ENCODE assay signal across 9 mouse cellular contexts in genomic region chr11:102393719-102394420, GRCm38 (mm10). TPM values are rescaled to one million over a fixed set of nuclear protein-coding genes. Genes with fewer than 3 reads are reported as not detected.
DNase-seq lines count a peak whose midpoint lies in the region; ATAC-seq and TF ChIP-seq lines count a peak whose summit lies in the region.
"Had no signal": no experiment of that assay in that cellular context is flagged by ENCODE, and none has a peak within 500 bp of the region (broad histone marks: within the 10 kb centered on the region; RNA-seq: fewer than 3 reads in every experiment).

No protein-coding gene starts in this region.

- H3K4me2 ChIP-seq in heart, embryonic 11.5 days = peak overlapping the region; percentile 96
- peak overlapping the region; percentile 62 for H3K4me2 ChIP-seq in hindbrain, embryonic 12.5 days (replicated peaks)
- H3K4me2 ChIP-seq in liver, embryonic 12.5 days = peak overlapping the region; percentile 78
- peak overlapping the region; percentile 77 for H3K4me2 ChIP-seq in stomach, embryonic 14.5 days (replicated peaks; ENCODE audit: low read depth, low read length)

- WGBS in heart, embryonic 11.5 days (ENCODE audit: insufficient replicate concordance) = 11% methylated on average over 17 of the region's 17 CpGs
- WGBS in cerebellum, adult 2 months = 2% methylated on average over 17 of the region's 17 CpGs
- 8% methylated on average over 17 of the region's 17 CpGs for WGBS in hindbrain, embryonic 12.5 days
- WGBS in liver, embryonic 12.5 days (ENCODE audit: insufficient replicate concordance) = 10% methylated on average over 17 of the region's 17 CpGs
- WGBS in stomach, embryonic 14.5 days = 10% methylated on average over 17 of the region's 17 CpGs

- H3K27me3 ChIP-seq in heart, embryonic 11.5 days (ENCODE audit: control insufficient read depth, insufficient read depth, low read length) = peaks cover 37% of the 10 kb centered on the region
- H3K27me3 ChIP-seq in cerebellum, adult 2 months (ENCODE audit: control insufficient read depth, insufficient read depth, low read length) = no peaks in the 10 kb centered on the region
- H3K27me3 ChIP-seq in hindbrain, embryonic 12.5 days = peaks cover 15% of the 10 kb centered on the region
- H3K27me3 ChIP-seq in liver, embryonic 12.5 days (replicated peaks) = peaks cover 93% of the 10 kb centered on the region
- peaks cover 4% of the 10 kb centered on the region; the same call in 1 of the 2 replicates for H3K27me3 ChIP-seq in stomach, embryonic 14.5 days (ENCODE audit: control insufficient read depth, insufficient read depth, low read length)

- no peak overlapping the region for H3K9ac ChIP-seq in heart, embryonic 11.5 days (ENCODE audit: low read depth, low read length)
- peak overlapping the region; percentile 87 for H3K9ac ChIP-seq in hindbrain, embryonic 12.5 days
- H3K9ac ChIP-seq in liver, embryonic 12.5 days = peak overlapping the region; percentile 24
- no peak overlapping the region for H3K9ac ChIP-seq in stomach, embryonic 14.5 days (replicated peaks; ENCODE audit: low read depth, low read length)

- TF ChIP-seq CTCF in cerebellum, adult 2 months (IDR thresholded peaks at IDR 0.05; ENCODE audit: borderline replicate concordance, insufficient read depth, low read depth, low read length) = no peak

- DNase-seq in heart, adult 11 months = no peak
- DNase-seq in 3134 (ENCODE audit: extremely low read depth, insufficient read length, low spot score) = peak; percentile 67
- peak; percentile 72 for DNase-seq in cerebellum, adult 2 months
- no peak for DNase-seq in ovary, postnatal 10 days (ENCODE audit: low spot score)

- H3K9me3 ChIP-seq in heart, embryonic 11.5 days (replicated peaks; ENCODE audit: control insufficient read depth, low read length) = no peaks in the 10 kb centered on the region
- no peaks in the 10 kb centered on the region for H3K9me3 ChIP-seq in hindbrain, embryonic 12.5 days (replicated peaks)
- H3K9me3 ChIP-seq in liver, embryonic 12.5 days (replicated peaks) = no peaks in the 10 kb centered on the region
- H3K9me3 ChIP-seq in stomach, embryonic 14.5 days (ENCODE audit: control insufficient read depth, low read depth, low read length) = no peaks in the 10 kb centered on the region
- H3K9me3 ChIP-seq: G1E had no signal

- H3K4me1 ChIP-seq in heart, embryonic 11.5 days (ENCODE audit: control insufficient read depth, insufficient read depth, low read length) = peaks cover 12% of the 10 kb centered on the region
- peaks cover 19% of the 10 kb centered on the region for H3K4me1 ChIP-seq in cerebellum, adult 2 months (ENCODE audit: control insufficient read depth, insufficient read depth, low read length)
- H3K4me1 ChIP-seq in hindbrain, embryonic 12.5 days = peaks cover 60% of the 10 kb centered on the region
- H3K4me1 ChIP-seq in liver, embryonic 12.5 days = peaks cover 29% of the 10 kb centered on the region
- H3K4me1 ChIP-seq in stomach, embryonic 14.5 days (ENCODE audit: control insufficient read depth, insufficient read depth, low read length) = peaks cover 9% of the 10 kb centered on the region; the same call in 1 of the 2 replicates

- peak overlapping the region; percentile 43 for H3K4me3 ChIP-seq in heart, embryonic 11.5 days (ENCODE audit: low read depth, low read length)
- H3K4me3 ChIP-seq in cerebellum, adult 2 months (replicated peaks; ENCODE audit: insufficient read depth, low read depth, low read length) = peak overlapping the region; percentile 84
- H3K4me3 ChIP-seq in hindbrain, embryonic 12.5 days = peak overlapping the region; percentile 76
- peak overlapping the region; percentile 48 for H3K4me3 ChIP-seq in liver, embryonic 12.5 days
- peak overlapping the region; percentile 26 for H3K4me3 ChIP-seq in stomach, embryonic 14.5 days (ENCODE audit: low read depth, low read length)

- no peaks in the 10 kb centered on the region for H3K36me3 ChIP-seq in heart, embryonic 11.5 days (ENCODE audit: control insufficient read depth, insufficient read depth, low read length)
- no peaks in the 10 kb centered on the region for H3K36me3 ChIP-seq in hindbrain, embryonic 12.5 days
- H3K36me3 ChIP-seq in liver, embryonic 12.5 days = no peaks in the 10 kb centered on the region
- H3K36me3 ChIP-seq in stomach, embryonic 14.5 days (ENCODE audit: control insufficient read depth, insufficient read depth, low read length) = no peaks in the 10 kb centered on the region
- H3K36me3 ChIP-seq: G1E had no signal

- TF ChIP-seq POLR2A in cerebellum, adult 2 months (IDR thresholded peaks at IDR 0.05; ENCODE audit: borderline replicate concordance, insufficient read depth, low read length) = peak; percentile 25; the same call in 1 of the 2 replicates

- no peak for ATAC-seq in heart, embryonic 11.5 days (replicated peaks; ENCODE audit: insufficient number of reproducible peaks, low FRiP score, low TSS enrichment)
- ATAC-seq in hindbrain, embryonic 12.5 days (ENCODE audit: low FRiP score) = peak; percentile 58
- no peak for ATAC-seq in liver, embryonic 12.5 days
- ATAC-seq in stomach, embryonic 14.5 days (ENCODE audit: insufficient number of reproducible peaks, insufficient read depth, low FRiP score, low read depth) = 0 out of 2 replicates have a peak, but pooled peaks have one; percentile 3

- H3K27ac ChIP-seq in heart, embryonic 11.5 days (ENCODE audit: low read depth, low read length) = no peak overlapping the region
- peak overlapping the region; percentile 72 for H3K27ac ChIP-seq in cerebellum, adult 2 months (ENCODE audit: insufficient read depth, low read length)
- H3K27ac ChIP-seq in hindbrain, embryonic 12.5 days = peak overlapping the region; percentile 95
- H3K27ac ChIP-seq in liver, embryonic 12.5 days = no peak overlapping the region
- H3K27ac ChIP-seq in stomach, embryonic 14.5 days (ENCODE audit: low read length) = no peak overlapping the region

RNA-seq across cellular contexts. Expression of gene Rundc3a, which starts 0.7 kb away (rescaled TPM):
- polyA plus RNA-seq in heart, embryonic 11.5 days (2014; fragmentation: Nextera tagmentation; extraction: Ambion mirVana) = 1.3 TPM in 2 replicates
- 446 and 460 TPM in 2 replicates for polyA plus RNA-seq in cerebellum, adult 2 months (2012; rRNA removed)
- polyA plus RNA-seq in hindbrain, embryonic 12.5 days (2016; fragmentation: Nextera tagmentation; extraction: Ambion mirVana) = 125 and 140 TPM in 2 replicates
- polyA plus RNA-seq in liver, embryonic 12.5 days (2016; fragmentation: Nextera tagmentation; extraction: Ambion mirVana) = 1.9 and 2.1 TPM in 2 replicates
- 7.9 and 9.7 TPM in 2 replicates for polyA plus RNA-seq in stomach, embryonic 14.5 days (2014; fragmentation: Nextera tagmentation; extraction: Ambion mirVana)
- polyA plus RNA-seq: G1E had no signal

RNA-seq across cellular contexts. Expression of gene Slc25a39, which starts 13.9 kb away (rescaled TPM):
- 274 and 281 TPM in 2 replicates for polyA plus RNA-seq in heart, embryonic 11.5 days (2014; fragmentation: Nextera tagmentation; extraction: Ambion mirVana)
- 124 and 126 TPM in 2 replicates for polyA plus RNA-seq in cerebellum, adult 2 months (2012; rRNA removed)
- polyA plus RNA-seq in hindbrain, embryonic 12.5 days (2016; fragmentation: Nextera tagmentation; extraction: Ambion mirVana) = 148 and 157 TPM in 2 replicates
- 365 and 367 TPM in 2 replicates for polyA plus RNA-seq in liver, embryonic 12.5 days (2016; fragmentation: Nextera tagmentation; extraction: Ambion mirVana)
- 215 and 216 TPM in 2 replicates for polyA plus RNA-seq in stomach, embryonic 14.5 days (2014; fragmentation: Nextera tagmentation; extraction: Ambion mirVana)

RNA-seq across cellular contexts. Expression of gene Slc4a1, which starts 27.9 kb away (rescaled TPM):
- polyA plus RNA-seq in heart, embryonic 11.5 days (2014; fragmentation: Nextera tagmentation; extraction: Ambion mirVana) = 102 and 112 TPM in 2 replicates
- polyA plus RNA-seq in cerebellum, adult 2 months (2012; rRNA removed) = 0.72 and 0.90 TPM in 2 replicates
- polyA plus RNA-seq in hindbrain, embryonic 12.5 days (2016; fragmentation: Nextera tagmentation; extraction: Ambion mirVana) = 30.8 and 33.5 TPM in 2 replicates
- polyA plus RNA-seq in liver, embryonic 12.5 days (2016; fragmentation: Nextera tagmentation; extraction: Ambion mirVana) = 913 and 972 TPM in 2 replicates
- 4.2 and 4.6 TPM in 2 replicates for polyA plus RNA-seq in stomach, embryonic 14.5 days (2014; fragmentation: Nextera tagmentation; extraction: Ambion mirVana)

RNA-seq across cellular contexts. Expression of gene Grn, which starts 36.2 kb away (rescaled TPM):
- 110 and 113 TPM in 2 replicates for polyA plus RNA-seq in heart, embryonic 11.5 days (2014; fragmentation: Nextera tagmentation; extraction: Ambion mirVana)
- polyA plus RNA-seq in cerebellum, adult 2 months (2012; rRNA removed) = 58.4 TPM in 2 replicates
- 96.9 and 101 TPM in 2 replicates for polyA plus RNA-seq in hindbrain, embryonic 12.5 days (2016; fragmentation: Nextera tagmentation; extraction: Ambion mirVana)
- 55.8 and 58.1 TPM in 2 replicates for polyA plus RNA-seq in liver, embryonic 12.5 days (2016; fragmentation: Nextera tagmentation; extraction: Ambion mirVana)
- polyA plus RNA-seq in stomach, embryonic 14.5 days (2014; fragmentation: Nextera tagmentation; extraction: Ambion mirVana) = 112 and 122 TPM in 2 replicates

RNA-seq across cellular contexts. Expression of gene Fam171a2, which starts 53.6 kb away (rescaled TPM):
- 3.1 and 5.1 TPM in 2 replicates for polyA plus RNA-seq in heart, embryonic 11.5 days (2014; fragmentation: Nextera tagmentation; extraction: Ambion mirVana)
- polyA plus RNA-seq in cerebellum, adult 2 months (2012; rRNA removed) = 57.8 and 60.3 TPM in 2 replicates
- 21.5 and 22.8 TPM in 2 replicates for polyA plus RNA-seq in hindbrain, embryonic 12.5 days (2016; fragmentation: Nextera tagmentation; extraction: Ambion mirVana)
- polyA plus RNA-seq in liver, embryonic 12.5 days (2016; fragmentation: Nextera tagmentation; extraction: Ambion mirVana) = 1.3 and 1.9 TPM in 2 replicates
- polyA plus RNA-seq in stomach, embryonic 14.5 days (2014; fragmentation: Nextera tagmentation; extraction: Ambion mirVana) = 7.1 and 8.0 TPM in 2 replicates

Comparison
In these comparisons a context has a peak if more than half of its experiments do, and no peak if none do; other contexts are left out.
1. ATAC-seq: peak in hindbrain, embryonic 12.5 days (single experiment) and stomach, embryonic 14.5 days (single experiment); none in heart, embryonic 11.5 days (single experiment) and liver, embryonic 12.5 days (single experiment).
2. H3K27ac ChIP-seq: peak in cerebellum, adult 2 months (single experiment) and hindbrain, embryonic 12.5 days (single experiment); none in heart, embryonic 11.5 days (single experiment), liver, embryonic 12.5 days (single experiment) and stomach, embryonic 14.5 days (single experiment).
3. H3K4me3 ChIP-seq: peak in every context shown above with its lines; median percentile 84 in cerebellum, adult 2 months; 76 in hindbrain, embryonic 12.5 days; 48 in liver, embryonic 12.5 days; 43 in heart, embryonic 11.5 days; 26 in stomach, embryonic 14.5 days.
4. H3K9ac ChIP-seq: peak in hindbrain, embryonic 12.5 days (single experiment) and liver, embryonic 12.5 days (single experiment); none in heart, embryonic 11.5 days (single experiment) and stomach, embryonic 14.5 days (single experiment).
5. DNase-seq: peak in 3134 (single experiment) and cerebellum, adult 2 months (2 of 2); none in heart, adult 11 months (single experiment) and ovary, postnatal 10 days (single experiment).
6. RNA of gene Rundc3a, which starts 0.7 kb away (polyA plus RNA-seq): 446 to 460 TPM in cerebellum, adult 2 months and 125 to 140 TPM in hindbrain, embryonic 12.5 days; 7.9 to 9.7 TPM in stomach, embryonic 14.5 days, 1.9 to 2.1 TPM in liver, embryonic 12.5 days and 1.3 TPM in heart, embryonic 11.5 days; every median in the first group is over 10 times any median in the second.
7. Peak in every context shown above with its lines, with median percentiles within 50 percentile points of each other: H3K4me2 ChIP-seq.